Mouse (Mus musculus): ENCODE results near the gene Tex14. TPM values are rescaled to one million over a fixed set of nuclear protein-coding genes. Genes with fewer than 3 reads are reported as not detected.
A peak's percentile ranks its signal among the peaks of the same experiment; 100 is the strongest.
"Not testable (repeated sequence)": the region's sequence is repeated elsewhere in the genome, so short reads cannot be mapped to it uniquely, and the experiment has no call there.

Gene Tex14
- total RNA-seq, 2 experiments from 2014 or later = 0.36 to 0.47 TPM

DNA sequence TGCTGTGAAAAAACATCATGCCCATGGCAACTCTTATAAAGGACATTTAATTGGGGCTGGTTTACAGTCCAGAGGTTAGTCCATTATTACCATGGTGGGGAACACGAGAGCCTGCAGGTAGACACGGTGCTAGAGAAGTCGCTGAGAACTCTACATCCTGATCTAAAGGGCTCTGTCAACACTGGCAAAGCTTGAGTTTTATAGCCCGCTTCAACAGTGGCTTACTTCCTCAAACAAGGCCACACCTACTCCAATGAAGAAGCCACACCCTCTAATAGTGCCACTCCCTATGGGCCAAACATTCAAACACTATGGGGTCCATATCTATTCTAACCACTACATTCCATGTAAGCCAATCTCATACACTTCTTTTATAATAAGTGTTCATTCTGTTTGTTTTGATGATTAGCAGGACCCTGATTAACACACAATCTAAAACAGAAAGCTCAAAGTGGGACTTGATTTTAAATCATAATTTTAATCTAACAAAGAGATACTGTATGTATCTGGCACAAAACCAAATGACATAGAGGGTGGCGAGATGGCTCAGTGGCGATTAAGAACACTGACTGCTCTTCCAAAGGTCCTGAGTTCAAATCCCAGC lies 61.2 kb downstream of the Tex14 start:
- intact Hi-C loops (cut with DNase I) = no loop called here
- DNase-seq (ENCODE audit: low spot score) = no peak

DNA sequence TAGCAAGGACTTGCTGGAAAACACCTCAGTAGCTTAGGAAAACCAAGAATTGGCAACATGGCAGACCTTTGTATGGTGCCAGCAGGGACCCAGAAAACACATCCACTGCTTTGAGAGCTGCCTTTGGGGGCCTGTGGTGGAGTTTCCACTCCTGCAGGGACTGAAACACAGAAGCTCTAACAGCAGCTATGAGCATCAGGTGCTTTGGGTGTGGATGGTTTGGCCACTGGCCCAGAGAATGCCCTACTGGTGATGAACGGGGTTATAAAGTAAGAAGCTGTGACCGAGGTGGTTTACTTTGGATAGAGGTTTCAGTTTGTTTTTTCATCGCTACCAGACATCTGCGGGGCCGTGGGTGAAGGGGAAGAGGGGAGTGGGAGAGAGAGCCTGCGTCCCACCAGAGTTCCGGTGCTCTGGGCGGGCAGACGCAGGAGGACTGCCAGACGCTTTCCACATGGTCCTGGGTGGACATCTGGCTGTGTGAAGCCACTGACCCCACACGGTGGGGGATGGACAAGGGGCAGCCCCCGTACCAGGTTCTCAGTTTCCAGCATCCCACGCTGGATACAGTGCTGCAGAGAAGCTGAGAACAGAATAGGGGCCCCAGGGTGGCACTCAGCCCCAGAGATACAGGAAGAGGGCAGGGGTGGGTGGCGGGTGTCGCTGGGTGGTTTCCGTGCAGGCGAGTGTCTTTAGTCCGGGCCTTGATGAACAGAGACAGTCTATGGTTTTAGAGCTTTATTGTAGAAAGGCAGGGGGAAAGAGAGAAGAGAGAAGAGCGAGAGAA lies 62.8 kb downstream of the Tex14 start:
- intact Hi-C loops (cut with DNase I) = no loop called here
- DNase-seq (ENCODE audit: low spot score) = no peak

- DNase-seq (ENCODE audit: low spot score) = no peak
- intact Hi-C loops (cut with DNase I) = no loop called here
Measured at GRCm38 (mm10) chr11:87468278-87468655, 63.4 kb downstream of the Tex14 start.

- intact Hi-C loops (cut with DNase I) = no loop called here
Measured at GRCm38 (mm10) chr11:87468706-87469315, 63.9 kb downstream of the Tex14 start.

GRCm38 (mm10) chr11:87470807-87471698 lies 66.2 kb downstream of the Tex14 start:
- intact Hi-C loops (cut with DNase I) = loop anchor here (5.0 kb wide), 1 partner anchor 44 kb away; no protein-coding TSS in a partner anchor
- DNase-seq (ENCODE audit: low spot score) = peak; percentile 56

More at GRCm38 (mm10) chr11:87468706-87469315, 63.9 kb downstream of the Tex14 start:
- no peak for DNase-seq (ENCODE audit: low spot score)

- intact Hi-C loops (cut with DNase I) = loop anchor here (5.0 kb wide), 1 partner anchor 44 kb away; no protein-coding TSS in a partner anchor
- not testable (repeated sequence) for DNase-seq (ENCODE audit: low spot score)
Measured at GRCm38 (mm10) chr11:87471699-87471997, 66.8 kb downstream of the Tex14 start.

GRCm38 (mm10) chr11:87472058-87472457 lies 67.2 kb downstream of the Tex14 start:
- DNase-seq (ENCODE audit: low spot score) = not testable (repeated sequence)
- intact Hi-C loops (cut with DNase I) = loop anchor here (5.0 kb wide), 1 partner anchor 45 kb away; no protein-coding TSS in a partner anchor

- intact Hi-C loops (cut with DNase I) = not testable (repeated sequence)
Measured at GRCm38 (mm10) chr11:87479172-87479571, 74.3 kb downstream of the Tex14 start.

DNA sequence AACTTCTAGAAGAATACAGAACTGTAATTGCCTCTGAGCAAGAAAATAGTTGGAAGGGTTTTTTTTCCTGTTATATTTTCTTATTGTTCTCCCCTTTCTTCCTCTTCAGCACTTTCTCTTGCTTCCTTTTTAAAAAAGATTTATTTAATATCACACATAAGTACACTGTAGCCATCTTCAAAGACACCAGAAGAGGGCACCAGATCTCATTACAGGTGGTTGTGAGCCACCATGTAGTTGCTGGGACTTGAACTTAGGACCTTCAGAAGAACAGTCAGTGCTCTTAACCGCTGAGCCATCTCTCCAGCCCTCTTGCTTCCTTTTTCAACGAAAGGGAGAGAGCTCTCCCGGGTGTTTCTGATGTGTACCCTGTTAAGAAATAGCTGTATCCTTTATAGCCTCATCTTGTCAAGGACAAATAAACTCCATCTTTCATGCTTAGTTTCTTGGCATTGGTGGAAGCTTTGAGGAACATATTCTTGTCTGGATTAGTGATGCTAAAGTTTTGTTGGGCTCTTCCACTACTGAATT lies 79.0 kb downstream of the Tex14 start:
- DNase-seq (ENCODE audit: low spot score) = no peak
- intact Hi-C loops (cut with DNase I) = no loop called here

More at GRCm38 (mm10) chr11:87479172-87479571, 74.3 kb downstream of the Tex14 start:
- not testable (repeated sequence) for DNase-seq (ENCODE audit: low spot score)

DNA sequence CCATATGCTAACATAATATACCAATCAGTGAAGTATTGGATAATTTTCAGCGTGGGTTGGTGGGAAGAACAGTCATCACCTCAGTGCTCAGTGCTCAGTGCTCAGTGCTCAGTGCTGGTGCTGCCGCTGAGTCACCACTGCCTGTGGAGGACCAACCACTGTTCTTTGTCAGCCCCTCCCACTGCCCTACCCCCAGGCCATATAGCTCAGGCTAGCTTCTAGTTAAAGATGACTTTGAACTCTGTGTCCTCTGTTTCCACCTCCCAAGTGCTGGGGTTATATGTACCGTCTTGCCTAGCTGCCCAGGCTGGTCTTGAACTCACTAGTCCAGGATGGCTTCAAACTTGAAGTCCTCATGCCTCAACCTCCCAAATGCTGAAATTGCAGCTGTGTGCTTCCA lies 84.1 kb downstream of the Tex14 start:
- DNase-seq (ENCODE audit: low spot score) = no peak
- intact Hi-C loops (cut with DNase I) = no loop called here

DNA sequence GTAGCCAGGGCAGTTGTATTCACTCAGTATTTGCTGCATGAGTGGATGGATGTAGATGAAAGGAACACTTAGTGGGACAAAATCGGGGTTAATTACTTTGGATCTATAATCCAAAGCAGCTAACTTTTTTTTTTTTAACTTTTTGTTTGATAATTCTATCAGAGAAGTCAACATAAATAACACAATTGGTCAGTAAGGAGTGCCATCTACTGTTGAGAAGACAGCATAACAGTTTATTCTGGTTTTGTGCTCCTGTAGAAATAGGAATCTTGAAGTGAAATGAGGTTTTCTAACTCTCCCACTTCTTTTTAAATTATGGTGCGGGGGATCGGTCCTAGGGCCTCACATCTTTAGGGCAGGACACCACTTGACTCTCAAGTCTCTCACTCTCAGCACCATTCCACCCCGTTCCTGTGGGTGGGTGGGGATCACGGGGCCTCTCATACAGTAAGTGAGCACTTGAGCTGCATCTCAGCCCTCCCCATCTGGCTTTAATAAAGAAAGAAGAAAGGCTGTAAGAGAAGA lies 99.9 kb downstream of the Tex14 start:
- intact Hi-C loops (cut with DNase I) = loop anchor here (1.0 to 5.0 kb wide), 3 partner anchors 72 to 290 kb away; no protein-coding TSS in a partner anchor
- DNase-seq (ENCODE audit: low spot score) = no peak

DNA sequence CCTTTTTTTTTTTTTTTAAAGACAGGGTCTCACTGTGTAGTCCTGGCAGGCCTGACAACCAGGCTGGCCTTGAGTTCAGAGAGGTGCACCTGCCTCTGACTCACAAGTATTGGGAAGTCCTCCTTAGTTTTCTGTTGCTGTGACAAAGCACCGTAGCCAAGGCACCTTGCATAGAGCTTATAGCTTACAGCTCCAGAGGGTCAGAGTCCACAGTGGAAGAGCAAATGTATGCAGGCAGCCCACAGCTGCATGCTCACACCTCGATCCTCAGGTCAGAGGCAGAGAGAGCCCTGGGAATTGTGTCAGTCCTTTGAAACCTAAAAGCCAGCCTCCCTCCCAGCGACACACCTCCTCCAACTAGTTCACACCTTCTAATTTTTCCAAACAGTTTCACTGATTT lies 101.6 kb downstream of the Tex14 start:
- intact Hi-C loops (cut with DNase I) = no loop called here
- DNase-seq (ENCODE audit: low spot score) = no peak

- intact Hi-C loops (cut with DNase I) = no loop called here
- no peak for DNase-seq (ENCODE audit: low spot score)
Measured at GRCm38 (mm10) chr11:87507043-87507442, 102.2 kb downstream of the Tex14 start.

DNA sequence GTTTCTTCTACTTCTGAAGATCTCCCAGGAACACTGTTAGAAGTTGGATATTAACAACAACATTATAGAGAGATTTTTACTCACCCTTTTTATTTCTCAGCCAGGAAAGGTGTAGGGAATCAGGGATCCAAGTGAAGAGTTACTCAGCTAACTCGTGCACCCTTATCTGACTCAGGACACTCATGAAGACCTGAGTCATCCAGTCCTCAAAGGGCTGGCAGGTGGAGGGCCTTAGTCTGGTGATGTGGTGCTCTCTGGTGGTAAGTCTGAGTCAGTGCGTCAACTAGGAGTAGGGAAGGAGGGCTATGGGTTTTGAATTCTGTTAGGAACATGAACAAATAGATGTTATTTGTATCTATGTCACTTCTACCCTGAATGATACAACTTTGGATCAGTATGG lies 114.4 kb downstream of the Tex14 start:
- intact Hi-C loops (cut with DNase I) = no loop called here
- DNase-seq (ENCODE audit: low spot score) = no peak

GRCm38 (mm10) chr11:87523466-87523865 lies 118.6 kb downstream of the Tex14 start:
- intact Hi-C loops (cut with DNase I) = no loop called here
- no peak for DNase-seq (ENCODE audit: low spot score)

- intact Hi-C loops (cut with DNase I) = no loop called here
- no peak for DNase-seq (ENCODE audit: low spot score)
Measured at GRCm38 (mm10) chr11:87523967-87524366, 119.1 kb downstream of the Tex14 start.

DNA sequence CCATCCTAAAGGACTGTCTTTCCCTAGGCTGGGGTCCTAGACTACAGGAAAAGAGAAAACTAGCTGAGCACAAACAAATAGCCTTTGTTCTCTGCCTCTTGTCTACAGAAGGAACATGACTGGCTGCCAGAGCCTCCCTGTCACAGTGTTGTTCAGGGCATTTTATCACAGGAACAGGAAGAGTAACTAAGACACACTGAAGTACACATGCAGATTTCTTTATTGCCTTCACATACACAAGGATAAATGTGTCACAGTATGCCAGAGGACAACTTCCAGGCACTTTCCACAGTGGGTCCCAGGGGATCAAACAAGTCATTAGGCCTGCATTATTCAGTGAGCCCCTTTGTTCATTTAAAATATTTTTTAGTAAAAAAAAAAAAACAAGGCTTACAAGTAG lies 119.9 kb downstream of the Tex14 start:
- no peak for DNase-seq (ENCODE audit: low spot score)
- intact Hi-C loops (cut with DNase I) = loop anchor here (5.0 kb wide), 1 partner anchor 53 kb away; no protein-coding TSS in a partner anchor

GRCm38 (mm10) chr11:87527364-87527763 lies 122.5 kb downstream of the Tex14 start:
- intact Hi-C loops (cut with DNase I) = loop anchor here (5.0 kb wide), 1 partner anchor 50 kb away; no protein-coding TSS in a partner anchor
- DNase-seq (ENCODE audit: low spot score) = no peak

GRCm38 (mm10) chr11:87527990-87528389 lies 123.1 kb downstream of the Tex14 start:
- no peak for DNase-seq (ENCODE audit: low spot score)
- intact Hi-C loops (cut with DNase I) = loop anchor here (5.0 kb wide), 1 partner anchor 49 kb away; no protein-coding TSS in a partner anchor
